Mouse (Mus musculus): ENCODE measurements at regions not wholly inside any gene's neighbourhood (a gene's known extent, or its start where the extent isn't known, plus 50 kb on each side); places are given as distances from the start of the nearest gene placed in this dataset.

DNA sequence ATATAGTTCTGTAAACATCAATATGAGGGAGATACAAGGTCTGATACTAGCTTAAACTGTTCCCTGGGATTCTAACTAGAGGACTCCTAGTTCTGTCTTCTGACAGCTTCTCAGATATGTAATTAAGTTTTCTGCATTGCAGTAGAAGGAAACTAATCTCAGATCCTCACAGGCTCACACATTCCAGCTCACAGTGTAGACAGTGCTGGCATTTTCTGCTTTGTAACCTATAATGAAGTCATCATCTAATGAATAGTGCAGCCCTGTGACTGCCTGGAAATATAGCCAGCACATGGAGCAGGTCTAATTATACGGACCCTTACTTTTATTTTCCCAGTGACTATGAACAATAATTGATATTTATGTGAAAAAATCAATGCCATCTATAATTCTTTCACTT lies 331.2 kb upstream of the Celf2 start:
- TF ChIP-seq SIN3A (IDR thresholded peaks at IDR 0.05; ENCODE audit: low read length) (no peak), GABPA (IDR thresholded peaks at IDR 0.05; ENCODE audit: insufficient replicate concordance, low read depth, low read length) (no peak), E2F4 (IDR thresholded peaks at IDR 0.05; ENCODE audit: insufficient replicate concordance, low read depth, low read length) (no peak)
- in situ Hi-C loops (cut with MboI; ENCODE audit: low pct_ligation_motif_present, low pct_unique_long_range_greater_than_20kb, low sequenced_read_pairs): no loop called here
- dilution Hi-C loops (cut with MboI; ENCODE audit: extremely low pct_ligation_motif_present, extremely low pct_unique_long_range_greater_than_20kb, low sequenced_read_pairs): no loop called here

DNA sequence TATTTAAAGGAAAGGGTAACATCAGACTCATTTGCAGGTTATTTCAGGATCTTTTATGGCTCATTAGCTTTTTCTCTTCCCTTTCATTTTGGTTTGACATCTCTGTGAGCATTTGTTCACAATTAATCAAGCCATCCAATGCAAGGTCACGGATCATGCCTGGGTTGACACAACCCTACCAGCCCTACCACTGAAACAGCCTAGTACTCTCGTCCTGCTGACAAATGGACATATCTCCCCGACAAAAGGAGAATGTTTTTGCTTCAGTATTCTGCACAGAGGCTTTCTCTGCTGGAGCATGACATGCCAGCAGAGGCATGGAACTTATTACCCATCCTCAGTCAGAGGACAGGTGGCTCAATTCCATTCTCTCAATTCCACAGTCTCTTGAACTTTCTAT lies 328.5 kb upstream of the Celf2 start:
- H3K79me2 ChIP-seq (replicated peaks; ENCODE audit: control insufficient read depth, extremely low read depth, insufficient read depth, poor library complexity, severe bottlenecking): no peaks in the 10 kb centered on the region
- H3K4me3 ChIP-seq (replicated peaks in 1 of 3; ENCODE audit: low read depth in 2 of 3, low read length in 2 of 3, poor library complexity in 1 of 3): no peak overlapping the region
- no peaks in the 10 kb centered on the region for H3K4me1 ChIP-seq (ENCODE audit: control insufficient read depth in 1 of 2, insufficient read depth in 2 of 2)
- no peak overlapping the region for H3K9ac ChIP-seq (ENCODE audit: insufficient read depth, low read depth)
- no peak for DNase-seq (ENCODE audit: extremely low read depth)
- H3K36me3 ChIP-seq (replicated peaks in 1 of 2; ENCODE audit: control insufficient read depth in 1 of 2, insufficient read depth in 1 of 2, low read length in 1 of 2): no peaks in the 10 kb centered on the region
- no peaks in the 10 kb centered on the region for H3K9me3 ChIP-seq (replicated peaks; ENCODE audit: low read length)
- no peaks in the 10 kb centered on the region for H3K27me3 ChIP-seq (replicated peaks)
- dilution Hi-C loops (cut with MboI; ENCODE audit: extremely low pct_ligation_motif_present, extremely low pct_unique_long_range_greater_than_20kb, low sequenced_read_pairs): no loop called here
- in situ Hi-C loops (cut with MboI; ENCODE audit: low pct_ligation_motif_present, low pct_unique_long_range_greater_than_20kb, low sequenced_read_pairs): no loop called here
- no peak overlapping the region for H3K4me2 ChIP-seq (ENCODE audit: insufficient read depth, low read depth, poor library complexity, severe bottlenecking)
- TF ChIP-seq MAZ (IDR thresholded peaks at IDR 0.05; ENCODE audit: low read depth, low read length) (no peak), SMC3 (IDR thresholded peaks at IDR 0.05; ENCODE audit: low read depth, low read length) (no peak), HCFC1 (IDR thresholded peaks at IDR 0.05; ENCODE audit: low read depth, low read length) (no peak), ZNF384 (IDR thresholded peaks at IDR 0.05; ENCODE audit: low read depth, low read length) (no peak), ZMIZ1 (IDR thresholded peaks at IDR 0.05; ENCODE audit: low read depth, low read length) (no peak), ZC3H11A (IDR thresholded peaks at IDR 0.05; ENCODE audit: low read depth, low read length) (no peak), SIN3A (IDR thresholded peaks at IDR 0.05; ENCODE audit: low read length) (no peak), JUND (conservative IDR thresholded peaks at IDR 0.05; ENCODE audit: low read depth, low read length) (no peak), POLR2A (IDR thresholded peaks at IDR 0.05; ENCODE audit: low read depth, low read length) (no peak), BHLHE40 (IDR thresholded peaks at IDR 0.05; ENCODE audit: low read depth, low read length) (no peak), NRF1 (IDR thresholded peaks at IDR 0.05; ENCODE audit: low read depth, low read length) (no peak), KAT2A (IDR thresholded peaks at IDR 0.05; ENCODE audit: insufficient replicate concordance, low read length) (no peak), NELFE (IDR thresholded peaks at IDR 0.05; ENCODE audit: low read depth, low read length) (no peak), RAD21 (IDR thresholded peaks at IDR 0.05; ENCODE audit: low read depth, low read length) (no peak)
- H3K27ac ChIP-seq (ENCODE audit: insufficient read depth, low read depth): no peak overlapping the region

More for the DNA sequence above, 331.2 kb upstream of the Celf2 start:
- no peak overlapping the region for H3K4me3 ChIP-seq (replicated peaks in 1 of 3; ENCODE audit: low read depth in 2 of 3, low read length in 2 of 3, poor library complexity in 1 of 3)
- no peaks in the 10 kb centered on the region for H3K9me3 ChIP-seq (replicated peaks; ENCODE audit: low read length)
- DNase-seq (ENCODE audit: extremely low read depth): no peak
- no peak overlapping the region for H3K9ac ChIP-seq (ENCODE audit: insufficient read depth, low read depth)
- H3K36me3 ChIP-seq (replicated peaks in 1 of 2; ENCODE audit: control insufficient read depth in 1 of 2, insufficient read depth in 1 of 2, low read length in 1 of 2): no peaks in the 10 kb centered on the region
- no peak overlapping the region for H3K4me2 ChIP-seq (ENCODE audit: insufficient read depth, low read depth, poor library complexity, severe bottlenecking)
- H3K79me2 ChIP-seq (replicated peaks; ENCODE audit: control insufficient read depth, extremely low read depth, insufficient read depth, poor library complexity, severe bottlenecking): no peaks in the 10 kb centered on the region
- H3K27me3 ChIP-seq (replicated peaks): no peaks in the 10 kb centered on the region
- H3K4me1 ChIP-seq (ENCODE audit: control insufficient read depth in 1 of 2, insufficient read depth in 2 of 2): no peaks in the 10 kb centered on the region
- no peak overlapping the region for H3K27ac ChIP-seq (ENCODE audit: insufficient read depth, low read depth)
